Mouse (Mus musculus): Measurements from ENCODE around the gene Pdia5. TPM values are rescaled to one million over a fixed set of nuclear protein-coding genes. Genes with fewer than 3 reads are reported as not detected.

The Pdia5 gene
- 40.7 and 42.6 TPM in 2 replicates for polyA plus RNA-seq (2015; fragmentation: Nextera tagmentation; extraction: Ambion mirVana)

GRCm38 (mm10) chr16:35490231-35491070, at the start of gene Pdia5:
Gene Pdia5 (minus strand): TSS chr16:35490873.
- WGBS: under 1% methylated on average over 65 of the region's 66 CpGs
- peak; percentile 95 for ATAC-seq (ENCODE audit: low FRiP score, low read depth)
- Histone ChIP-seq H3K4me2 (replicated peaks) (peak within 1 kb of the TSS; percentile 89), H3K36me3 (no peaks in the 10 kb centered on the region), H3K4me1 (peaks cover 31% of the 10 kb centered on the region), H3K4me3 (peak within 1 kb of the TSS; percentile 79), H3K27me3 (peaks cover 12% of the 10 kb centered on the region; the same call in 1 of the 2 replicates), H3K9me3 (no peaks in the 10 kb centered on the region), H3K27ac (no peak within 1 kb of the TSS), H3K9ac (peak within 1 kb of the TSS; percentile 78)

- Histone ChIP-seq H3K27me3 (peaks cover 85% of the 10 kb centered on the region), H3K4me1 (peaks cover 21% of the 10 kb centered on the region)
Measured at GRCm38 (mm10) chr16:35539041-35539440, 48.4 kb upstream of the Pdia5 start.

GRCm38 (mm10) chr16:35537651-35538050, 47.0 kb upstream of the Pdia5 start:
- 80% methylated on average over 8 of the region's 8 CpGs for WGBS
- Histone ChIP-seq H3K27me3 (peaks cover 77% of the 10 kb centered on the region), H3K36me3 (no peaks in the 10 kb centered on the region), H3K4me2 (replicated peaks) (no peak overlapping the region), H3K4me3 (no peak overlapping the region), H3K9ac (no peak overlapping the region), H3K27ac (no peak overlapping the region), H3K4me1 (peaks cover 17% of the 10 kb centered on the region), H3K9me3 (no peaks in the 10 kb centered on the region)
- no peak for ATAC-seq (ENCODE audit: low FRiP score, low read depth)

More at GRCm38 (mm10) chr16:35539041-35539440, 48.4 kb upstream of the Pdia5 start:
- no peak overlapping the region for H3K9ac ChIP-seq
- WGBS: 46% methylated on average over 10 of the region's 10 CpGs
- H3K9me3 ChIP-seq: no peaks in the 10 kb centered on the region
- no peak overlapping the region for H3K27ac ChIP-seq
- no peak overlapping the region for H3K4me3 ChIP-seq
- ATAC-seq (ENCODE audit: low FRiP score, low read depth): no peak
- H3K4me2 ChIP-seq (replicated peaks): no peak overlapping the region
- H3K36me3 ChIP-seq: no peaks in the 10 kb centered on the region

- Histone ChIP-seq H3K27me3 (peaks cover 55% of the 10 kb centered on the region), H3K36me3 (no peaks in the 10 kb centered on the region), H3K4me2 (replicated peaks) (no peak overlapping the region), H3K27ac (no peak overlapping the region), H3K9me3 (no peaks in the 10 kb centered on the region), H3K4me3 (no peak overlapping the region), H3K4me1 (no peaks in the 10 kb centered on the region), H3K9ac (no peak overlapping the region)
- 68% methylated on average over 3 of the region's 3 CpGs for WGBS
- ATAC-seq (ENCODE audit: low FRiP score, low read depth): no peak
Measured at GRCm38 (mm10) chr16:35534630-35535029, 44.0 kb upstream of the Pdia5 start.

GRCm38 (mm10) chr16:35524200-35524599, 33.5 kb upstream of the Pdia5 start:
- no peak for ATAC-seq (ENCODE audit: low FRiP score, low read depth)

GRCm38 (mm10) chr16:35519245-35519644, 28.6 kb upstream of the Pdia5 start:
- H3K4me2 ChIP-seq (replicated peaks): no peak overlapping the region
- H3K27ac ChIP-seq: no peak overlapping the region
- no peak overlapping the region for H3K9ac ChIP-seq
- 0 out of 2 replicates have a peak, but pooled peaks cover 11% of the 10 kb centered on the region for H3K27me3 ChIP-seq
- H3K9me3 ChIP-seq: no peaks in the 10 kb centered on the region
- WGBS: 60% methylated on average over 7 of the region's 7 CpGs
- peaks cover 25% of the 10 kb centered on the region for H3K4me1 ChIP-seq
- no peak overlapping the region for H3K4me3 ChIP-seq
- ATAC-seq (ENCODE audit: low FRiP score, low read depth): no peak
- H3K36me3 ChIP-seq: no peaks in the 10 kb centered on the region

More at GRCm38 (mm10) chr16:35524200-35524599, 33.5 kb upstream of the Pdia5 start:
- H3K27ac ChIP-seq: no peak overlapping the region
- H3K9me3 ChIP-seq: no peaks in the 10 kb centered on the region
- H3K36me3 ChIP-seq: no peaks in the 10 kb centered on the region
- no peaks in the 10 kb centered on the region for H3K27me3 ChIP-seq
- no peak overlapping the region for H3K4me2 ChIP-seq (replicated peaks)
- H3K9ac ChIP-seq: no peak overlapping the region
- H3K4me3 ChIP-seq: no peak overlapping the region
- WGBS: 66% methylated on average over 4 of the region's 4 CpGs
- no peaks in the 10 kb centered on the region; the same call in 1 of the 2 replicates for H3K4me1 ChIP-seq

GRCm38 (mm10) chr16:35517976-35518951, 27.6 kb upstream of the Pdia5 start:
- ATAC-seq (ENCODE audit: low FRiP score, low read depth): peak; percentile 40; the same call in 1 of the 2 replicates
- H3K27ac ChIP-seq: no peak overlapping the region
- WGBS: 42% methylated on average over 23 of the region's 23 CpGs

GRCm38 (mm10) chr16:35515977-35516612, 25.4 kb upstream of the Pdia5 start:
- 46% methylated on average over 21 of the region's 21 CpGs for WGBS
- H3K4me2 ChIP-seq (replicated peaks): no peak overlapping the region
- no peak for ATAC-seq (ENCODE audit: low FRiP score, low read depth)

More at GRCm38 (mm10) chr16:35517976-35518951, 27.6 kb upstream of the Pdia5 start:
- H3K9me3 ChIP-seq: no peaks in the 10 kb centered on the region
- H3K27me3 ChIP-seq: 0 out of 2 replicates have a peak, but pooled peaks cover 11% of the 10 kb centered on the region
- peak overlapping the region; percentile 36 for H3K4me2 ChIP-seq (replicated peaks)
- peak overlapping the region; percentile 46; the same call in 1 of the 2 replicates for H3K9ac ChIP-seq
- no peak overlapping the region for H3K4me3 ChIP-seq
- H3K36me3 ChIP-seq: no peaks in the 10 kb centered on the region
- peaks cover 25% of the 10 kb centered on the region for H3K4me1 ChIP-seq

GRCm38 (mm10) chr16:35509331-35510070, 18.8 kb upstream of the Pdia5 start:
- no peak overlapping the region for H3K27ac ChIP-seq
- H3K9ac ChIP-seq: no peak overlapping the region
- H3K27me3 ChIP-seq: no peaks in the 10 kb centered on the region
- no peaks in the 10 kb centered on the region for H3K36me3 ChIP-seq
- ATAC-seq (ENCODE audit: low FRiP score, low read depth): no peak
- H3K4me3 ChIP-seq: no peak overlapping the region
- H3K4me2 ChIP-seq (replicated peaks): no peak overlapping the region
- 43% methylated on average over 11 of the region's 11 CpGs for WGBS
- 0 out of 2 replicates have a peak, but pooled peaks cover 6% of the 10 kb centered on the region for H3K4me1 ChIP-seq
- no peaks in the 10 kb centered on the region for H3K9me3 ChIP-seq

More at GRCm38 (mm10) chr16:35515977-35516612, 25.4 kb upstream of the Pdia5 start:
- Histone ChIP-seq H3K4me3 (no peak overlapping the region), H3K27ac (no peak overlapping the region), H3K9me3 (no peaks in the 10 kb centered on the region), H3K36me3 (no peaks in the 10 kb centered on the region), H3K27me3 (0 out of 2 replicates have a peak, but pooled peaks cover 11% of the 10 kb centered on the region), H3K4me1 (peaks cover 25% of the 10 kb centered on the region), H3K9ac (no peak overlapping the region)

- Histone ChIP-seq H3K9ac (no peak overlapping the region), H3K27ac (no peak overlapping the region), H3K4me2 (replicated peaks) (no peak overlapping the region), H3K9me3 (no peaks in the 10 kb centered on the region), H3K27me3 (no peaks in the 10 kb centered on the region), H3K4me1 (0 out of 2 replicates have a peak, but pooled peaks cover 6% of the 10 kb centered on the region), H3K36me3 (no peaks in the 10 kb centered on the region), H3K4me3 (no peak overlapping the region)
- 84% methylated on average over 6 of the region's 6 CpGs for WGBS
- no peak for ATAC-seq (ENCODE audit: low FRiP score, low read depth)
Measured at GRCm38 (mm10) chr16:35508581-35508980, 17.9 kb upstream of the Pdia5 start.

GRCm38 (mm10) chr16:35505786-35506185, 15.1 kb upstream of the Pdia5 start:
- Histone ChIP-seq H3K27me3 (no peaks in the 10 kb centered on the region), H3K4me3 (no peak overlapping the region), H3K4me2 (replicated peaks) (no peak overlapping the region), H3K4me1 (0 out of 2 replicates have a peak, but pooled peaks cover 6% of the 10 kb centered on the region), H3K27ac (no peak overlapping the region), H3K9ac (no peak overlapping the region), H3K9me3 (no peaks in the 10 kb centered on the region), H3K36me3 (no peaks in the 10 kb centered on the region)
- ATAC-seq (ENCODE audit: low FRiP score, low read depth): no peak
- WGBS: 91% methylated on average over 4 of the region's 4 CpGs
